16 mouse cellular contexts compared by ENCODE assay signal in the genomic region with DNA sequence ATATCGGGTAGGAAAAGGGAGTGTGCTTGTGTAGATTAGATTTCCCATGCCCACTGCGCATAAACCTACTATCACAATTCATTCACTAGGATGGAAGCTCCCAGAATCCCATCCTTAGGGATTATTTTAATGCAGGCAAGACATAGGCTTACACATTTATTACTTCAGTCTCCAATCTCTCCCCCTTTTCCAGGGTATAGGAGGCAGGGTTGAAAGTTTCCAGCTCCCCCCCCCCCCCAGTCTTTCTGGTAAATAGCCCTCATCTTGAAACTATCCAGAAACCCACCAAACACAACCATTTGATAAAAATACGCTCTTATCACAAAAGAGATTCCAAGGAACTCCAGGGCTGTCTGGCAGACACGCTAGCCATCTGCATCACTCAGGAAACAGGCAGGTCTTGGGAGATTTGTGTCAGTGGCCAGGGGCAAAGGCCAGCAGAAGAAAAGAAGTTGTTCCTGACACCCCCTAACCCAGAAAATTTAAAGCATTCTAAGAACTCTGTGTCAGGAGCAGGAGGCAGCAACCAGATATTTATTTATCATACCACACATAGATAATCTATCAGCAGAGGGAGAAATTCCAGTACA.
"Had no signal": no experiment of that assay in that cellular context is flagged by ENCODE, and none has a peak within 500 bp of the region (broad histone marks: within the 10 kb centered on the region; RNA-seq: fewer than 3 reads in every experiment).

No protein-coding gene starts in this region.

- H3K4me2 ChIP-seq: limb, embryonic 12.5 days; liver, embryonic 13.5 days; lung, embryonic 15.5 days; midbrain, embryonic 13.5 days; neural tube, embryonic 12.5 days had no signal

- H3K36me3 ChIP-seq: limb, embryonic 12.5 days; liver, embryonic 13.5 days; lung, embryonic 15.5 days; midbrain, embryonic 13.5 days; neural tube, embryonic 12.5 days had no signal

- H3K4me1 ChIP-seq: lung, embryonic 15.5 days had no signal

- ATAC-seq: liver, postnatal 0 days; midbrain, embryonic 13.5 days had no signal

- H3K9me3 ChIP-seq: limb, embryonic 12.5 days; liver, embryonic 13.5 days; lung, embryonic 15.5 days; midbrain, embryonic 13.5 days; neural tube, embryonic 12.5 days had no signal

- H3K27me3 ChIP-seq: limb, embryonic 12.5 days; liver, embryonic 13.5 days; lung, embryonic 15.5 days; midbrain, embryonic 13.5 days; neural tube, embryonic 12.5 days had no signal

- H3K4me3 ChIP-seq: layer of hippocampus, adult 2 months; limb, embryonic 12.5 days; liver, embryonic 13.5 days; lung, embryonic 15.5 days; midbrain, embryonic 13.5 days; neural tube, embryonic 12.5 days had no signal

- DNase-seq: kidney, postnatal 10 days; kidney, postnatal 4 days; liver; liver, embryonic 13.5 days; liver, postnatal 0 days; lung, postnatal 14 days; retina, postnatal 1 day; right cerebral cortex, postnatal 4 days; spleen, adult 18-20 months; thymus, adult 18-20 months; thymus, postnatal 14 days had no signal

- H3K9ac ChIP-seq: limb, embryonic 12.5 days; liver, embryonic 13.5 days; liver, postnatal 0 days; lung, embryonic 15.5 days; midbrain, embryonic 13.5 days; neural tube, embryonic 12.5 days had no signal

- H3K27ac ChIP-seq: layer of hippocampus, adult 2 months; limb, embryonic 12.5 days; liver, embryonic 13.5 days; lung, embryonic 15.5 days; midbrain, embryonic 13.5 days; neural tube, embryonic 12.5 days had no signal
